Mouse (Mus musculus) frontal cortex, postnatal 36 days (tissue): Measurements from ENCODE around the gene Ttll3.

Experiments used
- DNase-seq, 2 experiments: peaks; one replicate each; pipeline ENCODE4 v3.0.0; 2022; ENCODE audit warnings: low spot score in 2 of 2

The Ttll3 gene

DNA sequence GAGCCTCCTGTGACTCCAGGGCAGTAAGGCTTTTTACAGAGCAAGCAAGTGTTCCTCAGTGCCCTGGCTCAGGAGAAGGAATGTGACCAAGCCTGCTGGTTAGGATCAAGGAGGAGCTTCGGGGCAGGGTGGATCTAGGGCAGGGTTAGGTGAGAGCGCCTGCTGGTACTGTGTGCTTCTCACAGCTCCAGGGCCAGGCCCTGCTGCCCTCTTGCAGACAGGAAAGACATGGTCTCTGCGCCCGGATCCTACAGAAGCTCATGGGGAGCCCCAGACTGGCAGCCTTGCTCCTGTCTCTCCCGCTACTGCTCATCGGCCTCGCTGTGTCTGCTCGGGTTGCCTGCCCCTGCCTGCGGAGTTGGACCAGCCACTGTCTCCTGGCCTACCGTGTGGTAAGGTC lies 69.6 kb downstream of the Ttll3 start:
- DNase-seq = no peak

GRCm38 (mm10) chr6:113464040-113464439 lies 75.0 kb downstream of the Ttll3 start:
- DNase-seq = no peak
